Mouse (Mus musculus): Measurements from ENCODE around the gene Grxcr1. TPM values are rescaled to one million over a fixed set of nuclear protein-coding genes. Genes with fewer than 3 reads are reported as not detected.

Grxcr1 gene
- polyA plus RNA-seq (2017; shearing (Covaris generic)), result not detected

GRCm38 (mm10) chr5:68031744-68032143 is at the start of gene Grxcr1:
Gene Grxcr1, plus strand, starts transcription at chr5:68031835.

Other genes starting within 250 kb of the Grxcr1 start
- gene Atp8a1, start 184.4 kb upstream of the Grxcr1 start, polyA plus RNA-seq (2017; shearing (Covaris generic)), result 27.1 TPM
- not detected for gene Gm5108, start 90.2 kb upstream of the Grxcr1 start, polyA plus RNA-seq (2017; shearing (Covaris generic))
- not detected for gene Gm21905, start 85.4 kb upstream of the Grxcr1 start, polyA plus RNA-seq (2017; shearing (Covaris generic))